Mouse (Mus musculus) heart, postnatal 0 days (tissue): ENCODE measurements at regions not wholly inside any gene's neighbourhood (a gene's known extent, or its start where the extent isn't known, plus 50 kb on each side); places are given as distances from the start of the nearest gene placed in this dataset.

Experiments used
- CTCF ChIP-seq: IDR thresholded peaks from 2 replicates; pipeline ENCODE4 v1.5.1; 2016; ENCODE audit warnings: antibody characterized with exemption, control low read depth, low read depth
- EP300 ChIP-seq: IDR thresholded peaks from 2 replicates; pipeline ENCODE4 v1.6.1; 2016; ENCODE audit warnings: antibody characterized with exemption, low read depth

DNA sequence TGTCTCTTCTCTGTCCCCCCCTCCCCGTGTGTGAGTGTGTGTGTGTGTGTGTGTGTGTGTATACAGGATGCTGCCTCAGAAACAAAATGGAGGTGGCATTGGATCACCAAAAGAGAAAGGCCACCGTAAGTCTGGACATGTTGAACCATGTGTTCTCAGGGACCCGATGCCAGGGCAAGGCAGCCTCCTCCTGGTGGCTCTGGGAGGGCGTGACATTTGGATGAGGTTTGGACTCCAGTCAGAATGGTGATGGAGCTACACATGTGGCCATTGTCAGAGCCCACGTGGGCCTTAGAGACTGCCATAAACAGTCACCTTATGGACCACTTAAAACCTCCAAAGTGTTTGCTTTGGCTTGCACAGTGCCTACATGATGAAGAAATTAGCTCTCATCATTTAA, 80.0 kb downstream of the Efnb1 start:
- TF ChIP-seq CTCF (0 out of 2 replicates have a peak, but pooled peaks have one; percentile 10), EP300 (no peak)
